In the genomic region with DNA sequence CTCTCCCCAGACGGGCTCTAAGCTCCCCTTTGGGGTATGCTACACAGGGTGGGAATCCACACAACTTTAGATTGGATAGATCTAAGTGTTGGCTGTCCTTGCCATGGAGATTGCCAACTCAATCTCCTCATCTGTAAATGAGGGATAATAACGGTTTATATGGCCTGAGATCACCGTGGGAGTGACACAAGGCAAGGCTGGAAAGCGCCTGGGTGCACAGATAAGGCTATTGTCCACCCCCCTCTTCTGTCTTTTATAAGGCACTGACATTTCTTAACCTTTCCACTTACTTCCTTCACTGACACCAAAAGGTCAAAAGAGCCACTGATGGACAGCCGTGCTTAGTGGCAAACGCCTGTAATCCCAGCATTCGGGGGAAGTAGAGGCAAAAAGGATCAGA, we compare ENCODE assay signal across 1 mouse cellular context.
TF ChIP-seq lines count a peak whose summit lies in the region.

No protein-coding gene starts in this region.

TF ChIP-seq in MEL, 35 proteins besides CTCF, POLR2A, EP300 and RAD21 (continued from another document):
- TF ChIP-seq USF2 (IDR thresholded peaks at IDR 0.05; ENCODE audit: borderline replicate concordance in 1 of 2, insufficient read depth in 1 of 2, low read depth in 1 of 2, low read length in 2 of 2): no peak
- TF ChIP-seq MYC (IDR thresholded peaks at IDR 0.05; ENCODE audit: low read depth, low read length): no peak
